Mouse (Mus musculus) hindbrain, embryonic 12.5 days (tissue): Measurements from ENCODE around the gene Samhd1. TPM values are rescaled to one million over a fixed set of nuclear protein-coding genes. Genes with fewer than 3 reads are reported as not detected.

Source experiments
- ATAC-seq: fragments of 200-750 bp; cut with Nextera tagmentation; 2 replicates; pipeline ENCODE4 v1.8.0; 2017; ENCODE audit warnings: moderate TSS enrichment; ENCODE audit not compliant: low FRiP score
- H3K27ac ChIP-seq: fragments of 300-500 bp; sonication (generic); 2 replicates; pipeline ENCODE4 v1.5.1; 2016; ENCODE audit warnings: mild to moderate bottlenecking
- H3K27me3 ChIP-seq: fragments of 300-500 bp; sonication (generic); 2 replicates; pipeline ENCODE4 v1.6.1; 2016; ENCODE audit warnings: mild to moderate bottlenecking
- H3K36me3 ChIP-seq: fragments of 300-500 bp; sonication (generic); 2 replicates; pipeline ENCODE4 v1.6.1; 2016; ENCODE audit warnings: mild to moderate bottlenecking
- H3K4me1 ChIP-seq: fragments of 300-500 bp; sonication (generic); 2 replicates; pipeline ENCODE4 v1.6.1; 2016
- H3K4me2 ChIP-seq: fragments of 300-500 bp; sonication (generic); replicated peaks from 2 replicates; pipeline ENCODE4 v1.6.1; 2016; ENCODE audit warnings: mild to moderate bottlenecking
- H3K4me3 ChIP-seq: fragments of 300-500 bp; sonication (generic); 2 replicates; pipeline ENCODE4 v1.5.1; 2016; ENCODE audit warnings: mild to moderate bottlenecking
- H3K9ac ChIP-seq: fragments of 300-500 bp; sonication (generic); 2 replicates; pipeline ENCODE4 v1.6.1; 2016; ENCODE audit warnings: mild to moderate bottlenecking, moderate library complexity
- H3K9me3 ChIP-seq: fragments of 300-500 bp; sonication (generic); replicated peaks from 2 replicates; pipeline ENCODE4 v1.6.1; 2016; ENCODE audit warnings: mild to moderate bottlenecking
- WGBS: fragments of 180-500 bp; shearing (Covaris S2); methylation state at CpG from one replicate; pipeline ENCODE4 v1.1.7; 2016; 5-methylcytosine and 5-hydroxymethylcytosine counted together
- polyA plus RNA-seq: library from polyadenylated mRNA; unstranded; fragments of >200 nt; fragmentation: Nextera tagmentation; extraction: Ambion mirVana; gene quantifications from 2 replicates; pipeline ENCODE4 v1.2.1, GENCODE M21; 2016

Samhd1 gene
- polyA plus RNA-seq, 1 experiment from 2014 or later, result 17.2 TPM

DNA sequence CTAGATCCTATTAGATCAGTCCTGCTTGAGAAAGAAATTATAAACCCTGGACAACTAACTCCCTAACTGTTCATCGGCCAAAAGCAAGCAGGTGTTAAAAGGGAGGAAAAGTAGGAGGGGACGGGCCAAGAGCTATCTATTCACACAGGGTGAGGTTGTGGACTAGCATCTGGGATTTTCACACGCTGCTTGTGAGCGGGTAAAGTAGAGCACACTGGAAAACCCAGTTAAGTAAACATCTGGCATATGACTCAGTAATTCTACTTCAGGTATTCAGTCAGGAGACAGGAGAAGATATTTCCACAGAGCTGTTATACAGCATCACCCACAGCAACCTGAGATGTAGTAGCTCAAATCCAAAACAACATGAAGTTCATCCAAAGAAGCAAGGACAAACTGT lies 16.5 kb downstream of the Samhd1 start:
- Histone ChIP-seq H3K36me3 (peaks cover 9% of the 10 kb centered on the region; the same call in 1 of the 2 replicates), H3K4me1 (no peaks in the 10 kb centered on the region), H3K9me3 (no peaks in the 10 kb centered on the region), H3K27ac (no peak overlapping the region), H3K9ac (no peak overlapping the region), H3K4me3 (no peak overlapping the region), H3K27me3 (no peaks in the 10 kb centered on the region), H3K4me2 (no peak overlapping the region)
- no peak for ATAC-seq
- 90% methylated on average over 4 of the region's 4 CpGs for WGBS

DNA sequence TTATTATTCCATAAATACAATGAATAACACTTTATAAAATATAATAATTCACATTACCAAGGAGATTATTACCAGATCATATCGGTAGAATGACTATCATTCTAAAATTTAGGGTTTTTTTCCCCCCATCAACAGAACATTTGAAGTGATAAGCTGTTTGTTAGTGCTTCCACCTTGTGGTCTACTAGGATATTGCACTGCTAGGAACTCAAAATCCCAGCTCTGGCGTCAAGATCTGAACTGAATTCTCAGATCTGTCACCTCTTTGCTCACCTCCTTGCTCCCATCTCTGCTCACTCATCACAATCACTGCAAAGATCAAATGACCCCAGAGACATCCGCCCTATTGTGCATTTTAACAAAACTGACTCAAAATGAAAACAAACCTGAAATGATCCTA lies 18.1 kb downstream of the Samhd1 start:
- ATAC-seq, result no peak
- Histone ChIP-seq H3K4me3 (no peak overlapping the region), H3K4me2 (no peak overlapping the region), H3K9me3 (no peaks in the 10 kb centered on the region), H3K36me3 (peaks cover 12% of the 10 kb centered on the region; the same call in 1 of the 2 replicates), H3K9ac (no peak overlapping the region), H3K4me1 (no peaks in the 10 kb centered on the region), H3K27me3 (no peaks in the 10 kb centered on the region), H3K27ac (no peak overlapping the region)
- 22% methylated on average over 3 of the region's 3 CpGs for WGBS

DNA sequence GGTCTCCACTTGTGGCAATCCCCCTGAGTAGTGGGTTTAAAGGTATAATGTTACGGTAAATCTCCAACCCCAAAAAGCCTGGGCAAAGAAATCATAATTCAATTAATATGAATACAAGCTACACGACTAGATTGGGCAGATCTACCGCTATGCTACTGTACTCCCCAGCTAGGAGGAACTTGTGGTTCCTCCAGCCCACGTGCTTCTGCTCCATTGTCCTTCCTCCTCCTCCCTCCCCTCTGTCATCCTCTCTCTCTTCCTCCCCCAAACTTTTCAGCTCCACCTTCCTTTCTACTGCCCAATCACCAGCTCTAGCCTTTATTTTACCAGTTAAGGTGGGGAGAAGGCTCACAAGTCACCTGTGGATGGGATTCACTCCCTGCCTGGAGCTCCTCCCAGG lies 26.8 kb downstream of the Samhd1 start:
- Histone ChIP-seq H3K4me1 (no peaks in the 10 kb centered on the region), H3K27ac (no peak overlapping the region), H3K9ac (no peak overlapping the region), H3K4me3 (no peak overlapping the region), H3K27me3 (no peaks in the 10 kb centered on the region), H3K4me2 (no peak overlapping the region), H3K36me3 (peaks cover 26% of the 10 kb centered on the region), H3K9me3 (no peaks in the 10 kb centered on the region)
- no peak for ATAC-seq
- 87% methylated on average over 4 of the region's 4 CpGs for WGBS

DNA sequence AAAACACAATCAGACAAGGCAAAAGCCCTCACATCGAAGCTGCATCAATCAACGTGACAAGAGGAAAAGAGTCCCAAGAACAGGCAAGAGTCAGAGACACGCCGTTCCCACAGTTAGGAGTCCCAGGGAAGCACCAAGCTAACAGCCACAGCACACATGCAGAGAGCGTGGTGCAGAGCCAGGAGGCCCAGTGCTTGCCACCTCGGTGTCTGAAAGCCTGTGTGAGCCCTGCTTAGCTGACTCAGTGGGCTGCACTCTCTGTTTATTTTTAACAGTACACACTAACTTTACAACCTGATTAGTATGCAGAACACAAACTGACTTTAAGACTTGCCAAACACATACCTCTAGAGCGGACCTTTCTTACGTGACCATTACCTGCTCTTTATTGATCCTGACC lies 30.6 kb downstream of the Samhd1 start:
- no peaks in the 10 kb centered on the region for H3K4me1 ChIP-seq
- no peak overlapping the region for H3K4me2 ChIP-seq
- no peak for ATAC-seq
- H3K4me3 ChIP-seq, result no peak overlapping the region
- no peak overlapping the region for H3K9ac ChIP-seq
- peaks cover 37% of the 10 kb centered on the region for H3K36me3 ChIP-seq
- no peak overlapping the region for H3K27ac ChIP-seq
- WGBS, result 73% methylated on average over 8 of the region's 8 CpGs
- H3K9me3 ChIP-seq, result no peaks in the 10 kb centered on the region
- H3K27me3 ChIP-seq, result no peaks in the 10 kb centered on the region

DNA sequence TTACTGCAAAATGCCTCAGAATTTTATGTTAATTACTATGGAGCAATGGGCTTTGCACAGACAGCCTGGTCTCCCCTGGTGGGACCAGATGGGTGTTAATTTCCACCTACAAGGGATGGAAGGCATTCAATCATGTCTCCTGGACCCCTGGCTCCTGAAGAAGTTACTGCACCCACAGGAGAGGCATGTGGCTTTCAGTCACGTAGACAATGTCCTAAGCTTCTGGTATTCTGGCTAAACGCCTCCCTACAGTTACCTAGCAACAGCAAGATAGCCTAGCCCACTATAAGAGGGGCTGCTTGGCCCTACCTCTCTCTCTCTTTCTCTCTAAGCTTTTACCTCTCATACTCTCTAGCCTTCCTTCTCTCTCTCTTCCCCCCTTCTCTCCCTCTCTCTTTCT lies 32.8 kb downstream of the Samhd1 start:
- Histone ChIP-seq H3K9me3 (no peaks in the 10 kb centered on the region), H3K4me2 (no peak overlapping the region), H3K9ac (no peak overlapping the region), H3K4me3 (no peak overlapping the region), H3K27me3 (no peaks in the 10 kb centered on the region), H3K36me3 (peaks cover 34% of the 10 kb centered on the region), H3K27ac (no peak overlapping the region), H3K4me1 (no peaks in the 10 kb centered on the region)
- ATAC-seq, result no peak
- whole genome bisulfite sequencing, result 49% methylated on average over 2 of the region's 2 CpGs

DNA sequence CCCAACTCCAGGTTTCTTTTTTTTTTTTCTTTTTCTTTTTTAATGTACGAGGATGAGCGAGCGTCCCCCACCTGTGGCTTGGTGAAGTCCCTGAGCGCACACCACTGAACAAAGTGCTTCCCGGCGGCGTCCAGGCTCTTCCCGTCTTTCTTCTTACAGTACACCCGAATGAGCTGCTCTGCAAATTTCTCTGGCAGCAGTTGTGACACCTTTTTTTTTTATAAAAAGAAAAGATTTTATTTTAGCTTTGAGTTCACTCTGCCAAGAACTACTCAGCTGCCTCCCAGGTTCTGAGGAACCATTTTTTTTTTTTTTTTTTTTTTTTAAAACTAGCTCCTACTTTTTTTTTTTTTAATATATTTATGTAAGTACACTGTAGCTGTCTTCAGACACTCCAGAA lies 33.4 kb downstream of the Samhd1 start:
- no peak overlapping the region for H3K27ac ChIP-seq
- H3K27me3 ChIP-seq, result no peaks in the 10 kb centered on the region
- H3K4me1 ChIP-seq, result no peaks in the 10 kb centered on the region
- H3K36me3 ChIP-seq, result peaks cover 34% of the 10 kb centered on the region
- no peak for ATAC-seq
- H3K9me3 ChIP-seq, result no peaks in the 10 kb centered on the region
- WGBS, result 93% methylated on average over 9 of the region's 9 CpGs
- H3K4me3 ChIP-seq, result no peak overlapping the region
- H3K9ac ChIP-seq, result no peak overlapping the region
- no peak overlapping the region for H3K4me2 ChIP-seq

DNA sequence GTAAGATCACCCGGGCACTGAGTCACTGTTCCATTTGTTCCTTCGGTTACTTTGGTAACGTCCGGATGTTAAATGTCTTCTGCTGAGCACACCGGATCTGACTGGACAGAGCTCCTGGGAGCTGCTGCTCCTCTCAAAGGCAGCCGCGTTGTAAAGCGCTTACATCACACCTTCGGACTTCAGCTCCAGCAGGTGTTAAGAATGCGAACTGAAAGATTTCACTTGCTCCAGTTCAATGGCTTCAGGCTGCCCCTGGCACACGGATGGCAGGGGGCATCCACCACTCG lies 34.8 kb downstream of the Samhd1 start:
- Histone ChIP-seq H3K4me3 (no peak overlapping the region), H3K9me3 (no peaks in the 10 kb centered on the region), H3K4me2 (no peak overlapping the region), H3K4me1 (no peaks in the 10 kb centered on the region), H3K27me3 (no peaks in the 10 kb centered on the region), H3K27ac (no peak overlapping the region), H3K36me3 (peaks cover 34% of the 10 kb centered on the region), H3K9ac (no peak overlapping the region)
- no peak for ATAC-seq
- WGBS, result 91% methylated on average over 12 of the region's 12 CpGs

DNA sequence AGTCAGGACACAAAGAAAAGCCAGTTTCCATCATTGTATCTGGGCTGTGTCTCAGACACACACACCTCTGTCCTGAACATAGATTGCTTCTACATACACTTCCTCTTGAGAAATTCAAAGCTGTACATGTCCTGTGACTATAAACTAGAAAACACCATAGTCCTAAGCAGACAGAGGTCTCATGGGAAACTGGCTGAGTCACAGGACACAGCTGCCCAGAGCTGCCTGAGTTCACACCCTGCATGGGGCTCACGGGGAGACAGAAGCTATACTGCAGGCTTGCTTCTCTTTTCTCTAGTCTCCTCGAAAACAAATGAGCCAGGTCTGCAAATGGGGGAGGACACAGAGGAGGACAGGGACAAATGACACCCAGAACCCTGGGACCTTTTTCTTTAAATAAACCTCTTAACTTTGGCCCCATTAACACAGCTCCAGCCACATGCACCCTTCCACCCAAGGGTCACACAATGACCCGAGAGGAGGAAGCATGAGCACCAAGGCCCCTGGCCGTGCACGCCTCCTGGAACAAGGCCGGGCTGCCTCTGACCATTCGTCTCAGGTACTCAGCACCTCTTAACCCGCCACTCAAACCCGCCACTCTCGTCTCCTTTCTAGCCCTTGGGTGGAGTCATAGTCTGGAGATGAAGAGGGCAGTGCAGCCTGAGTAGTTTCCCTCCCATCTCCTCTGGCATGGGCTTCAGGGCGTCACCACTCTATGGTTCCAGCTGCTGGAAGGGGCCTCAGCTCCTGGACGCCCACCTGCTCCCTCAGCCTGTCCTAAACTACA lies 35.3 kb downstream of the Samhd1 start:
- H3K9me3 ChIP-seq, result no peaks in the 10 kb centered on the region
- no peak for ATAC-seq
- H3K4me2 ChIP-seq, result no peak overlapping the region
- H3K36me3 ChIP-seq, result peaks cover 30% of the 10 kb centered on the region
- no peaks in the 10 kb centered on the region for H3K27me3 ChIP-seq
- WGBS, result 85% methylated on average over 12 of the region's 12 CpGs
- H3K27ac ChIP-seq, result no peak overlapping the region
- H3K4me1 ChIP-seq, result no peaks in the 10 kb centered on the region
- no peak overlapping the region for H3K9ac ChIP-seq
- no peak overlapping the region for H3K4me3 ChIP-seq

DNA sequence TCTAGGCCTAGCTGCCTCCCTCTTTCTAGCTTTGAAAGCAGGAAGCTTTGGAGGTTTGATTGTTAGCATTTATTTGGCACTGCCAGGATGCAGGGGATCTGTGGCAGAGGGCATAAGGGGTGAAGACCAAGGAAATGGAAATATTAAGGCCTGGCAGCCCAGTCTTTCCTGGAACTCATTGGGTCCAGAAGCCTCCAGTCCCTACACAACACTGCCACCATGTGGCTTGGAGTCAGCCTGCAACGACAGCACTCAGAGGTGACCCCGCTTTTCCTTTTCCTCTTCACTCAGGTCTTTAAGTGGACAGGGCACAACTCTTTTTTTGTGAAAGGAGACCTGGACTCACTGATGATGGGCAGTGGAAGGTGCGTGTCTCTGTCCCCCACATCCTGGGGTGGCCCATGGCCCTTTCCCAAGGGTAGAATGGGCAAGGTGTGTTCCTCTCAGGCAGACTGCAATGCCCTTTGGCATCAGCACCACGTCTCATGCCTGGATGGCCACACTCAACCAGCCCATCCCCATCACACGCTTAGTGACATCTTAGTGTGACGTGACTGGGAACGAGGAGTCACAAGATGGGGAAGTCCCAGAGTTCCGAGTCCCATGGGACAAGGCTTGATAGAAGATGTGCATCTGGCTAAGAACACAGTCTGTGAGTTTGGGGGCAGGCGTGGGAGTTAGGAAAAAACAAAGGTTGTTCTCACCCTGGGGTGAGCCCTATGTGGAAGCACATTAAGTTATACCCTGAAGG lies 39.9 kb downstream of the Samhd1 start:
- Histone ChIP-seq H3K27ac (no peak overlapping the region), H3K4me1 (no peaks in the 10 kb centered on the region), H3K4me3 (no peak overlapping the region), H3K4me2 (no peak overlapping the region), H3K27me3 (no peaks in the 10 kb centered on the region), H3K9me3 (no peaks in the 10 kb centered on the region), H3K9ac (no peak overlapping the region), H3K36me3 (peaks cover 9% of the 10 kb centered on the region; the same call in 1 of the 2 replicates)
- ATAC-seq, result peak; percentile 48; the same call in 1 of the 2 replicates
- WGBS, result 59% methylated on average over 9 of the region's 9 CpGs

DNA sequence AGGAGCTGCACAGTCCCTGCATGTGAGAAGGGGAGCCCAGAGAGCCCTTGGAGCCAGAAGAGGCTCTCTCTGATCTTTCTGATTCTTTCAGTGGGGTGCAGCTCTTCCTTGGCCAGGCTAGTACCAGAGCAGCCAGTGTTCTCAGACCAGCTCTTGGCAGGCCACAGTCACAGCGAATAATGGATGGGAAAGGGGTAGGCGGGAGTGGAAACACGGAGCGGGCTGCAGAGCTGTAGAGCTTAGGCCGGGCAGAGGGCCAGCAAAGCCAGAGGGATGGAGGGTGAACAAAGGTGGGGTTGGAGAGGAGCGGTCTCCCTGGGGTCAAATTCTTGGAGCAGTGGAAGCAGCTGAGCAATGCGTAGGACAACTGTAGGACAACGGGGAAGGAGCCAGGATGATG lies 43.0 kb downstream of the Samhd1 start:
- no peak overlapping the region for H3K27ac ChIP-seq
- H3K36me3 ChIP-seq, result no peaks in the 10 kb centered on the region
- no peak for ATAC-seq
- H3K4me3 ChIP-seq, result no peak overlapping the region
- H3K27me3 ChIP-seq, result no peaks in the 10 kb centered on the region
- H3K4me1 ChIP-seq, result 0 out of 2 replicates have a peak, but pooled peaks cover 2% of the 10 kb centered on the region
- WGBS, result 55% methylated on average over 8 of the region's 8 CpGs
- H3K4me2 ChIP-seq, result no peak overlapping the region
- H3K9me3 ChIP-seq, result no peaks in the 10 kb centered on the region
- no peak overlapping the region for H3K9ac ChIP-seq

DNA sequence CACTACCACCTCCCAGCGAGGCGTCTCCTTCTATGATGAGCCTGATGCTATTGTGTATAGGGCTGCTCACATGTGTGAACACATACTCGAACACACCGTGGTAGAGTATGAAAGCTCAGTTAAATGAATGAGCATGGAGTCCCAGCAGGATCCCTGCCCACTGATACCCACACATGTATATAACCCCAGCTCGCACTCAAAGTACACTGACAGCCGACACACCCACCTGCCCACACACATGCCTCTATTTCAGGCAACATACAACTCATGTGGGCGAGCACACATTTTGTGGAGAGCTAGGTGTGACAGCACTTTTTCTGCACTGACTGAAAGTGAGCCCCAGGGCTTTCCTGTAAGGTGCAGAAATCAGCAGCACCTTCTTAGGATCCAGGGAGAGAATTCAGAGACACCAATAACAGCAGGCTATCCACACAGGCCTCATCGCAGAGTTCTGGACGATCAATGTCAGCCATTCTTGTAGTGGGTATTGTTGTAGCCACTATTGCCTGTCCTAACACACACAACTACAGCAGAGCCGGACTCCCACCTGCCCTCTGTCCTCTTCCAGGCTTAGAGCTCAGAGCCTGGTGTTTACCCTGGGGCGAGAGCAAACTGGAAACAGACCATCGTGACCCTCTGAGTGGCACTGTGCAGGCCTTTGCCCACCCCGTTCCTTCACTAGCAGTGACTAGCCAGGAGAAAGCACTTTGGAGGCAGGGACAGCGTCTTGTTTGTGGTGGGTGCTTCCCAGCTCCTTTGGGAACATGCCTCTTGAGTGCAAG lies 47.3 kb downstream of the Samhd1 start:
- Histone ChIP-seq H3K4me2 (no peak overlapping the region), H3K27ac (no peak overlapping the region), H3K27me3 (no peaks in the 10 kb centered on the region), H3K36me3 (no peaks in the 10 kb centered on the region), H3K9me3 (no peaks in the 10 kb centered on the region), H3K9ac (no peak overlapping the region), H3K4me3 (no peak overlapping the region), H3K4me1 (peaks cover 5% of the 10 kb centered on the region; the same call in 1 of the 2 replicates)
- no peak for ATAC-seq
- WGBS, result 83% methylated on average over 14 of the region's 14 CpGs

DNA sequence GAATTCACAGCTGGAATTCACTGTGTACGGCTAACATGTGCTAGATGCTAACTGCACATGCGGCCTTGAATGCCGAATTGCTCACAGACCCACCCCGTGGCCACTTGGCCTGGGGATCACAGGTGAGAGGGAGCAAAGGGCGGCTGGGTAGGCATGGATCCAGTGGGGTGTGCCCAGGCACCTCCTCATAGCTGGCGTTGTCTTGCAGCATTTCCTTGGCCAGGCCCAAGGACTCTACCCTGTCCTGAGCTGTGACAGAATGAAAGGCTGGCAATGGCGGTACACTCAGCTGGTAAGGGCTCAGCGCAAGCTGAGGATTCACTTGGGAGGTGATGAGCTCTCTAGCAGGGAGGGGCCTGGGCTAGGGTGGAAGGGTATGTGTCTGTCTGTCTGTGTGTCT lies 48.3 kb downstream of the Samhd1 start, which contains the start of gene Tldc2:
TSS of gene Tldc2 (plus strand) at position 260 of the 400 bp plus-strand sequence.
- Histone ChIP-seq H3K4me3 (no peak within 1 kb of the TSS), H3K27ac (no peak within 1 kb of the TSS), H3K9me3 (no peaks in the 10 kb centered on the region), H3K36me3 (no peaks in the 10 kb centered on the region), H3K9ac (no peak within 1 kb of the TSS), H3K4me2 (no peak within 1 kb of the TSS), H3K27me3 (no peaks in the 10 kb centered on the region), H3K4me1 (peaks cover 10% of the 10 kb centered on the region; the same call in 1 of the 2 replicates)
- WGBS, result 86% methylated on average over 8 of the region's 8 CpGs
- 0 out of 2 replicates have a peak, but pooled peaks have one; percentile 22 for ATAC-seq
